Mouse (Mus musculus) regulatory T cell (primary cell): ENCODE measurements at regions not wholly inside any gene's neighbourhood (a gene's known extent, or its start where the extent isn't known, plus 50 kb on each side); places are given as distances from the start of the nearest gene placed in this dataset.
"Not testable (repeated sequence)": the region's sequence is repeated elsewhere in the genome, so short reads cannot be mapped to it uniquely, and the experiment has no call there.

Experiments
- in situ Hi-C: fragments of 300-600 bp; cut with MboI, MseI; formaldehyde crosslinking; loops from one replicate; pipeline ENCODE4 v1.15.1; 2025; ENCODE audit warnings: high pct_unique_total_duplicates

DNA sequence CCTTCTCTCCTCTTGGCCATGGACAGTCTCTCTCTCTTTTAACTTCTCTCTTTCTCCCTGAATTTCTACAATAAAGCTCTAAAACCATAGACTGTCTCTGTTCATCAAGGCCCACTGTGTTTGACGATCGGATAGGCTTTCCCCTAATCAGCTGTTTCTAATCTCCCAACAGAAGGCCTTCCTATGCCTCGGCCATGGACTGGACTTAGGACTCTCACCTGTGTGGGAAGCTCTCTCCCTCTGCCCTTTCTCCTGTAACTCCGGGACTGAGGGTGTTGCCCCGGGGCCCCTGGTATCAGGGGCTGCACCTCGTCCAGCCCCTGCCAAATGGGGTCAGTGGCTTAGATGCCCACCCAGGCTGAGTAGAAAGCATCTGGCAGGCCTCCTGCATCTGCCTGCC is 713.0 kb downstream of the Rapgef2 start:
- in situ Hi-C loops, result no loop called here

DNA sequence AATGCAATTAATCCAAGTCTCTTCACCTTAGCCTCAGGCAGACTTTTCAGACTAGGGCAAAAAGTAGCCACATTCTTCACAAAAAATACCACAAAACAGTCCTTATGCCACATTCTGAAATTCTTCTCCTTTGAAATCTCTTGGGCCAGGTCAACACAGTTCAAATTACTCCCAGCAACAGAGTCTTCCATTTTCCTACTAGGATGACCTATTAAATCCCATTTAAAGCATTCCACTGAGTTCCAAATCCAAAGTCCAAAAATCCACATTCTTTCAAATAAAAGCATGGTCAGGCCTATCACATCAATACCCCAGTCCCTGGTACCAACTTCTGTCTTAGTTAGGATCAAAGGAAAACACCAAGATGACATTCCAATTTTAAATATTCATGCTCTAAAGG is 721.4 kb downstream of the Rapgef2 start:
- in situ Hi-C loops, result not testable (repeated sequence)
